Mouse (Mus musculus) liver, embryonic 16.5 days (tissue): Measurements from ENCODE around the gene Mettl11b. TPM values are rescaled to one million over a fixed set of nuclear protein-coding genes. Genes with fewer than 3 reads are reported as not detected.
"Not testable (repeated sequence)": the region's sequence is repeated elsewhere in the genome, so short reads cannot be mapped to it uniquely, and the experiment has no call there.

Experiments
- ATAC-seq: fragments of 200-750 bp; cut with Nextera tagmentation; 2 replicates; pipeline ENCODE4 v1.8.0; 2017; ENCODE audit warnings: low read depth, mild to moderate bottlenecking, moderate number of reproducible peaks, moderate library complexity
- H3K27ac ChIP-seq: fragments of 300-500 bp; sonication (generic); 2 replicates; pipeline ENCODE4 v1.5.1; 2014; ENCODE audit warnings: mild to moderate bottlenecking, low read length
- H3K27me3 ChIP-seq: fragments of 300-500 bp; sonication (generic); 2 replicates; pipeline ENCODE4 v1.6.1; 2014; ENCODE audit warnings: low read depth, low read length, mixed read lengths; ENCODE audit not compliant: control insufficient read depth, insufficient read depth
- H3K36me3 ChIP-seq: fragments of 300-500 bp; sonication (generic); 2 replicates; pipeline ENCODE4 v1.6.1; 2014; ENCODE audit warnings: mild to moderate bottlenecking; ENCODE audit not compliant: control insufficient read depth, insufficient read depth
- H3K4me1 ChIP-seq: fragments of 300-500 bp; sonication (generic); 2 replicates; pipeline ENCODE4 v1.6.1; 2014; ENCODE audit warnings: low read depth, low read length, mixed read lengths; ENCODE audit not compliant: control insufficient read depth
- H3K4me2 ChIP-seq: fragments of 300-500 bp; sonication (generic); 2 replicates; pipeline ENCODE4 v1.6.1; 2014; ENCODE audit warnings: low read depth, low read length, mixed read lengths
- H3K4me3 ChIP-seq: fragments of 300-500 bp; sonication (generic); 2 replicates; pipeline ENCODE4 v1.5.1; 2014; ENCODE audit warnings: low read depth, mild to moderate bottlenecking, low read length
- H3K9ac ChIP-seq: fragments of 300-500 bp; sonication (generic); 2 replicates; pipeline ENCODE4 v1.6.1; 2014; ENCODE audit warnings: low read depth, low read length
- H3K9me3 ChIP-seq: fragments of 300-500 bp; sonication (generic); replicated peaks from 2 replicates; pipeline ENCODE4 v1.6.1; 2016; ENCODE audit warnings: low read length; ENCODE audit not compliant: control insufficient read depth
- WGBS: fragments of 180-500 bp; shearing (Covaris S2); extraction: QIAGEN DNeasy Blood & Tissue Kit; methylation state at CpG from one replicate; pipeline ENCODE4 v1.1.7; 2014; ENCODE audit not compliant: insufficient replicate concordance; 5-methylcytosine and 5-hydroxymethylcytosine counted together
- polyA plus RNA-seq: library from polyadenylated mRNA; unstranded; fragments of >200 nt; fragmentation: Nextera tagmentation; extraction: Ambion mirVana; gene quantifications from 2 replicates; pipeline ENCODE4 v1.2.1, GENCODE M21; 2015

Gene Mettl11b
- 0.05 and 0.06 TPM in 2 replicates for polyA plus RNA-seq

GRCm38 (mm10) chr1:163725106-163725759 is at the start of gene Mettl11b:
Mettl11b (minus strand) TSS chr1:163725232.
- no peak within 1 kb of the TSS for H3K27ac ChIP-seq

GRCm38 (mm10) chr1:163757462-163758207 is 32.6 kb upstream of the Mettl11b start:
- no peak overlapping the region for H3K4me3 ChIP-seq
- H3K9me3 ChIP-seq: no peaks in the 10 kb centered on the region
- 59% methylated on average over 10 of the region's 10 CpGs for WGBS
- H3K36me3 ChIP-seq: no peaks in the 10 kb centered on the region
- H3K9ac ChIP-seq: no peak overlapping the region
- no peaks in the 10 kb centered on the region for H3K27me3 ChIP-seq
- no peaks in the 10 kb centered on the region for H3K4me1 ChIP-seq
- H3K27ac ChIP-seq: no peak overlapping the region
- no peak overlapping the region for H3K4me2 ChIP-seq
- ATAC-seq: no peak

More at GRCm38 (mm10) chr1:163725106-163725759, at the start of gene Mettl11b:
- H3K27me3 ChIP-seq: no peaks in the 10 kb centered on the region
- ATAC-seq: no peak
- 52% methylated on average over 9 of the region's 9 CpGs for WGBS
- H3K4me2 ChIP-seq: no peak within 1 kb of the TSS
- H3K4me1 ChIP-seq: no peaks in the 10 kb centered on the region
- no peaks in the 10 kb centered on the region for H3K9me3 ChIP-seq
- no peak within 1 kb of the TSS for H3K9ac ChIP-seq
- no peak within 1 kb of the TSS for H3K4me3 ChIP-seq
- no peaks in the 10 kb centered on the region for H3K36me3 ChIP-seq

GRCm38 (mm10) chr1:163751360-163751992 is 26.4 kb upstream of the Mettl11b start:
- no peak overlapping the region for H3K9ac ChIP-seq
- no peak for ATAC-seq
- H3K4me2 ChIP-seq: no peak overlapping the region
- no peaks in the 10 kb centered on the region for H3K36me3 ChIP-seq
- no peak overlapping the region for H3K27ac ChIP-seq
- no peak overlapping the region for H3K4me3 ChIP-seq
- no peaks in the 10 kb centered on the region for H3K4me1 ChIP-seq
- no peaks in the 10 kb centered on the region for H3K27me3 ChIP-seq
- no peaks in the 10 kb centered on the region for H3K9me3 ChIP-seq
- 45% methylated on average over 4 of the region's 4 CpGs for WGBS

- Histone ChIP-seq H3K4me1 (no peaks in the 10 kb centered on the region), H3K36me3 (no peaks in the 10 kb centered on the region), H3K4me2 (no peak overlapping the region), H3K9me3 (no peaks in the 10 kb centered on the region), H3K9ac (no peak overlapping the region), H3K27me3 (no peaks in the 10 kb centered on the region), H3K27ac (no peak overlapping the region), H3K4me3 (no peak overlapping the region)
- ATAC-seq: no peak
- WGBS: 43% methylated on average over 1 of the region's 1 CpGs
These were observed 12.2 kb upstream of the Mettl11b start for GRCm38 (mm10) chr1:163737239-163737533.

- H3K9ac ChIP-seq: no peak overlapping the region
- H3K4me3 ChIP-seq: no peak overlapping the region
- H3K27ac ChIP-seq: no peak overlapping the region
- no peaks in the 10 kb centered on the region for H3K27me3 ChIP-seq
- no peak overlapping the region for H3K4me2 ChIP-seq
- no peak for ATAC-seq
- H3K9me3 ChIP-seq: no peaks in the 10 kb centered on the region; the same call in 1 of the 2 replicates
- no peaks in the 10 kb centered on the region for H3K4me1 ChIP-seq
- no peaks in the 10 kb centered on the region for H3K36me3 ChIP-seq
- WGBS: 60% methylated on average over 10 of the region's 10 CpGs
These were observed 11.6 kb upstream of the Mettl11b start for GRCm38 (mm10) chr1:163736441-163737238.

- not testable (repeated sequence) for ATAC-seq, H3K27me3 ChIP-seq, H3K4me1 ChIP-seq, H3K4me3 ChIP-seq, H3K9me3 ChIP-seq, H3K27ac ChIP-seq, H3K36me3 ChIP-seq, H3K9ac ChIP-seq, H3K4me2 ChIP-seq
- WGBS: 66% methylated on average over 10 of the region's 10 CpGs
These were observed 6.1 kb upstream of the Mettl11b start for GRCm38 (mm10) chr1:163731166-163731565.

- 11% methylated on average over 1 of the region's 1 CpGs for WGBS
- Histone ChIP-seq H3K9me3 (no peaks in the 10 kb centered on the region), H3K36me3 (no peaks in the 10 kb centered on the region), H3K4me1 (no peaks in the 10 kb centered on the region), H3K9ac (no peak overlapping the region), H3K4me3 (no peak overlapping the region), H3K27me3 (no peaks in the 10 kb centered on the region), H3K27ac (no peak overlapping the region), H3K4me2 (no peak overlapping the region)
- ATAC-seq: no peak
These were observed 1.1 kb downstream of the Mettl11b start for GRCm38 (mm10) chr1:163723913-163724312.

GRCm38 (mm10) chr1:163708618-163709017 is 16.4 kb downstream of the Mettl11b start:
- Histone ChIP-seq H3K9ac (no peak overlapping the region), H3K36me3 (no peaks in the 10 kb centered on the region), H3K4me1 (no peaks in the 10 kb centered on the region), H3K9me3 (no peaks in the 10 kb centered on the region), H3K4me2 (no peak overlapping the region), H3K4me3 (no peak overlapping the region), H3K27ac (no peak overlapping the region), H3K27me3 (no peaks in the 10 kb centered on the region)
- 31% methylated on average over 2 of the region's 2 CpGs for WGBS
- ATAC-seq: no peak
